Mouse (Mus musculus): ENCODE results near the gene Gfap.

Gene Gfap

DNA sequence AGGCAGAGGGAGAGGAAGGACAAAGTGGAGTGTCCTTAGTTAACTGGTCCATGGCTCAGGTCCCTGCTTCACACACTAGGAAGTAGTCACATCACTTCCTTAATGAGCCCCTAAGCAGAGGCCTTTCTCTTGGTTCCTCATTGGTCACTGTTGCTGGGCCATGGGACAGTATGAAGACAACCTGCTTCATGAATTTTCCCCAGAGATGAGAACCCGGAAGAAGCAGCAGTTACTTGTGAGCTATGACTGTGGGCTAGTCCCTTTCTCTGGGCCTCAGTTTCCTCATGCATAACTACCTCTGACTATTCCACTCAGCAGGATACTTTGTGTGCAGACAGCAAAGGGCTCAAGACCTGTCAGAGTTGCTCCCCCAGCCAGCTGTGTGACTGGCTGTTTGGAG, 63.3 kb downstream of the Gfap start:
- DNase-seq (ENCODE audit: low spot score in 2 of 2) = no peak

Data from thymus, postnatal 10 days (tissue).